Mouse (Mus musculus) urinary bladder, postnatal 25 days (tissue): ENCODE measurements around the gene Csnk1g1.

Source experiments
- DNase-seq: peaks from one replicate; pipeline ENCODE4 v3.0.0; 2022; ENCODE audit warnings: low spot score

Csnk1g1 gene

GRCm38 (mm10) chr9:65995603-65996376, 87.1 kb downstream of the Csnk1g1 start:
- DNase-seq = no peak

GRCm38 (mm10) chr9:65998965-65999364, 90.2 kb downstream of the Csnk1g1 start:
- DNase-seq = no peak

GRCm38 (mm10) chr9:66004380-66004779, 95.7 kb downstream of the Csnk1g1 start:
- DNase-seq = peak; percentile 8

GRCm38 (mm10) chr9:66007603-66008202, 99.0 kb downstream of the Csnk1g1 start:
- DNase-seq = no peak

GRCm38 (mm10) chr9:66020601-66021000, 111.9 kb downstream of the Csnk1g1 start:
- no peak for DNase-seq

- no peak for DNase-seq
Observed at GRCm38 (mm10) chr9:66038082-66038481, 129.4 kb downstream of the Csnk1g1 start.

- no peak for DNase-seq
Observed at GRCm38 (mm10) chr9:66038581-66038980, 129.9 kb downstream of the Csnk1g1 start.

GRCm38 (mm10) chr9:66039290-66039689, 130.6 kb downstream of the Csnk1g1 start:
- DNase-seq = no peak

GRCm38 (mm10) chr9:66040801-66041200, 132.1 kb downstream of the Csnk1g1 start:
- no peak for DNase-seq

GRCm38 (mm10) chr9:66042331-66042730, 133.6 kb downstream of the Csnk1g1 start:
- DNase-seq = no peak

GRCm38 (mm10) chr9:66043241-66043640, 134.5 kb downstream of the Csnk1g1 start:
- DNase-seq = no peak

- DNase-seq = no peak
Observed at GRCm38 (mm10) chr9:66049931-66050601, 141.3 kb downstream of the Csnk1g1 start.

- DNase-seq = no peak
Observed at GRCm38 (mm10) chr9:66051493-66051892, 142.8 kb downstream of the Csnk1g1 start.

- DNase-seq = no peak
Observed at GRCm38 (mm10) chr9:66052731-66053130, 144.0 kb downstream of the Csnk1g1 start.

GRCm38 (mm10) chr9:66053620-66054019, 144.9 kb downstream of the Csnk1g1 start:
- no peak for DNase-seq

GRCm38 (mm10) chr9:66059583-66060307, 151.0 kb downstream of the Csnk1g1 start, which contains the start of gene Ppib:
Gene Ppib (plus strand): TSS chr9:66060222.
- DNase-seq = peak; percentile 97

- DNase-seq = no peak
Observed at GRCm38 (mm10) chr9:66060308-66060647, 151.6 kb downstream of the Csnk1g1 start.

- no peak for DNase-seq
Observed at GRCm38 (mm10) chr9:66060986-66061385, 152.3 kb downstream of the Csnk1g1 start.

GRCm38 (mm10) chr9:66061656-66062055, 152.9 kb downstream of the Csnk1g1 start:
- DNase-seq = no peak

GRCm38 (mm10) chr9:66063446-66063845, 154.7 kb downstream of the Csnk1g1 start:
- no peak for DNase-seq

- no peak for DNase-seq
Observed at GRCm38 (mm10) chr9:66064316-66064715, 155.6 kb downstream of the Csnk1g1 start.

- DNase-seq = no peak
Observed at GRCm38 (mm10) chr9:66066791-66067190, 158.1 kb downstream of the Csnk1g1 start.
